Mouse (Mus musculus): ENCODE results near the gene Ubqln1.
"Not testable (repeated sequence)": the region's sequence is repeated elsewhere in the genome, so short reads cannot be mapped to it uniquely, and the experiment has no call there.

Gene Ubqln1

GRCm38 (mm10) chr13:58156031-58156430 is 59.4 kb downstream of the Ubqln1 start:
- no peak for DNase-seq (ENCODE audit: low spot score in 2 of 2)

GRCm38 (mm10) chr13:58150442-58150841 is 65.0 kb downstream of the Ubqln1 start:
- DNase-seq (ENCODE audit: low spot score in 2 of 2) = no peak

GRCm38 (mm10) chr13:58149629-58150028 is 65.8 kb downstream of the Ubqln1 start:
- DNase-seq (ENCODE audit: low spot score in 2 of 2) = no peak

- DNase-seq (ENCODE audit: low spot score in 2 of 2) = peak in 1 of 2 experiments; percentile 12
Measured at GRCm38 (mm10) chr13:58149033-58149558, 66.4 kb downstream of the Ubqln1 start.

- peak; percentile 58 to 60 for DNase-seq (ENCODE audit: low spot score in 2 of 2)
Measured at GRCm38 (mm10) chr13:58148256-58148831, 67.1 kb downstream of the Ubqln1 start.

GRCm38 (mm10) chr13:58147760-58148159 is 67.7 kb downstream of the Ubqln1 start:
- DNase-seq (ENCODE audit: low spot score in 2 of 2) = no peak

- not testable (repeated sequence) for DNase-seq (ENCODE audit: low spot score in 2 of 2)
Measured at GRCm38 (mm10) chr13:58146603-58147002, 68.8 kb downstream of the Ubqln1 start.

GRCm38 (mm10) chr13:58131692-58132091 is 83.8 kb downstream of the Ubqln1 start:
- no peak for DNase-seq (ENCODE audit: low spot score in 2 of 2)

- DNase-seq (ENCODE audit: low spot score in 2 of 2) = no peak
Measured at GRCm38 (mm10) chr13:58129687-58130246, 85.7 kb downstream of the Ubqln1 start.

- peak; percentile 94 to 95 for DNase-seq (ENCODE audit: low spot score in 2 of 2)
Measured at GRCm38 (mm10) chr13:58128768-58129671, 86.4 kb downstream of the Ubqln1 start.

GRCm38 (mm10) chr13:58128396-58128767 is 87.1 kb downstream of the Ubqln1 start, which contains the start of gene Hnrnpa0:
Gene Hnrnpa0 (minus strand): TSS chr13:58128556.
- DNase-seq (ENCODE audit: low spot score in 2 of 2) = peak; percentile 89 to 92

GRCm38 (mm10) chr13:58127766-58128361 is 87.6 kb downstream of the Ubqln1 start:
- peak; percentile 59 to 71 for DNase-seq (ENCODE audit: low spot score in 2 of 2)

- no peak for DNase-seq (ENCODE audit: low spot score in 2 of 2)
Measured at GRCm38 (mm10) chr13:58126862-58127765, 88.3 kb downstream of the Ubqln1 start.

All from right cerebral cortex, adult 2 months (tissue).